Mouse (Mus musculus): ENCODE results near the gene Camta1. TPM values are rescaled to one million over a fixed set of nuclear protein-coding genes. Genes with fewer than 3 reads are reported as not detected.

The Camta1 gene
- polyA plus RNA-seq (2014; fragmentation: Illumina TruSeq; extraction: RNeasy Lipid Tissue Mini Kit (QIAGEN cat#74804); ENCODE audit: low read depth, low replicate concordance): 173 TPM

GRCm38 (mm10) chr4:151861806-151862739 is at the start of gene Camta1:
TSS of gene Camta1 (minus strand) at chr4:151861876.

DNA sequence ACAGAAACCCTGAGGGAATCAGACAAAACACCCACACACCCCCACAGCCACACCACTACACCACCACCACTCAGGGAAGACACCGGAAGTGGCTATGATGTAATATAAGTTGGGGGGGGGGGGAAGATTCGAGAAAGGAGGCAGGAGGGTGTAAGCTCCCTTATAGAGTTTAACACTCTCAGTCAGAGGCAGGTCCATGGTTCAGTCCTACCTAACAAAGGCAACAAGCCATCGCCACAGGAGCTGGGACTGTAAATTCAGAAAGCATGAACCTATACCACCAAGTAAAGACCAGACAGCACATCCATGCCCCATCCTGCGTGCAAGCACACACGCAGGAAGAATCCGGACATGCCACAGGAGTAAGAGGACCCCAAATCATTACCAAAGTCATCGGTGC is 772.4 kb downstream of the Camta1 start, which contains the start of gene Gm13090:
Gene Gm13090 (plus strand): TSS at position 301 of the 400 bp plus-strand sequence.

DNA sequence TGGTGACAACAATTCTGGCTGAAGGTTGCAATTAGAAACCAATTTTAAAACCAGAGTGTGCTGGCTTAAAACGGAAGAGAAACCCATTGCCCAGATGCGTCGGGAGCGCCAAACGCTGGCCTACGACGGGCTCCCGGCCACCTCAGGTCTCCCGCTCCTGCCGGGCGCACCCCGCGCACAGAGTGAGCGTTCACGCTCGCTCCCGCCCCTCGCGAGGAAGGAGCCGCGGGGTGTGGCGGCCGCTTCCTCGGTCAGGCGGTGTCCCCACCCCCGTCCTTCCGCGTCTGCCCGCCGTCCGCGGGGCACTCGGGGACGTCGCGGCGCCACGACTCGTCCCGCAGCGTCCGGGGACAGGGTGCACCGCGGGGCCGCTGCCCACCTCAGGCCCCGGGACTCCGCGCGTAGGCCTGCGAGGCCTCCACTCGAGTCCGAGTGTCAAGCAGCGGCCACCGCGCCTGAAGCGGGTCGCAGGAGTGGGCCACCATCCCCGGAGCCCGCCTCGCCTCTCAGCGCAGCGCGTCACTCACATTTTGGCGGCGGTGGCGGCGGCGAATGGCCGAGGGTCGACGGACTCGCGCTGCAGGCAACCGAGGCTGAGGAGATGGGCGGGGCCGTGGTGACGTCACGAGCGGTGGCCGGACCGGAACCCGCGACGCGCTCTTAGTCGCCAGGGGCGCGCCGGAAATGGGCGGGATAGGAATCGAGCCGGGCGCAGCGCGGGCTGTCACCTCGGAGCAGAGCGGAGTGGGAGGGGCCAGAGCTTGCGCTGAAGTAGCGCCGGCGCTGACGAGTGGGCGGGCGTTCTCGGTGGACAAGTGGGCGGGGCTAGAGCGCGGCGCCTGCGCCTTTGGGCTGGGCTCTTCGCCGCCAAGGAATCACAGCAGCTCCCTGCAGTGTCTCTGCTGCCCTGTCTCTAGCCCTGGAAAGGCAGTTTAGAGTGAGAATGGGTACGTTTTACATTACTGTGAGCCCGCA is 804.0 kb downstream of the Camta1 start, which contains the start of gene Vamp3:
Gene Vamp3 (minus strand): TSS at position 617 of the 975 bp plus-strand sequence.

DNA sequence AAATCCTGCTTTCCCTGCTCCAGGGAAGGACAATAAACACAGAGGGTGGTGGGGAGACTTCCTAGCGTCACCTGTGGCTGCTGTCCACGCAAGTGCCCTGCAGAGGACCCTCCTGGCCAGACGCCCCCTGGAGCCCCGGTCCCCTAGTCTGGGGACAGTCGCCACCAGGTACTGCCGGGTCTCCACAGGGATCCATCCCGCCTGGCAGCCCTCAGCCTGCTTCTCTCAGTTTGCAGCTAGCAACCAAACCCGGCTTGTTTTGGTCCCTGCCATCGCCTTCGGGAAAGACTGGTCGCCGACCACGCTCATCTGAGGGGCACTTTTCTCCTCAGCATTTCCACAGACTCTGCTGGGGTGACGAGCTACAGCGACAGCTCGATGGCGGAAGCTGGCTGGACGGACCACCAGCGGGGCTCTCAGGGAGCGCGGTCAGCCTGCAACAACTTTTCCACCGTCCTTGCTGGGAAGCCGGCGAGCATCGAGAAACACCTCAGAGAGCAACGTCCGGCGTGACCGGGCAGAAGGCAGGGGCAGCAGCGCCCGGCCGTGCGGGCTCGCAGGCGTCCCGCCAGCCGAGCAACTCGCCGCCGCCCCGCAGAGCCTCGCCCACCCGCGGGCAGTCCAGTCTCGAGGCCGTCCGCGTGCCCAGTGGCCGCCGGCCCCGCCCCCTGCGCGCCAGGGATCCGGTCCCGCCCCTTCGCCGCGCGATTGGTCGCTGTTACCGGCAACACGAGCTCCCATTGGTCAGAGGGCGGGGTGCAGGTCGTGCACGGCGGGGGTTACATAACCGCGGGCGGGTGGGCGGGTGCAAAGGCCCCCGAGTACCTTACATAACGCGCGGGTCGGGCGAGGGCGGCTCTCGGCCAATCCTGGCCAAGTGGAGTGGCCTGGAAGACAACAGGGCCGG is 817.4 kb downstream of the Camta1 start, which contains the start of gene Per3:
Gene Per3 (minus strand): TSS at position 629 of the 907 bp plus-strand sequence.

DNA sequence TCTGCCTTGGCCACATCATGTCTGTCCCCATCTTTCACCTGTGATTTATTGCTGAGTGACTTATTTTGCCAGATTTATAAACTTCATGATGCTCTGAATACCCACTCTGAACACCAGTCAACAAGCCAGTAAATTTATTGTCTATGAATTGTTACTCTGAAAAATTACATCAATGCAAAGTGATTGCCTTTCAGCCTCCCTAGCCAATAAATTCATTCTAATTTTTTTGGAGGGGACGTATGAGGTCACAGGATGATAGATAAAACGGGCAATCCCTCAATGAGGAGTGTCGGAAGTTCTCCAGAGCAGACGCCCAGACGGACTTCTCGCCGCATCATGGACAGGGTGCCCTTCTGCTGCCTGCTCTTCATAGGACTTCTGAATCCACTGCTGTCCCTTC is 864.9 kb downstream of the Camta1 start, which contains the start of gene Uts2:
Gene Uts2 (plus strand): TSS at position 301 of the 400 bp plus-strand sequence.

DNA sequence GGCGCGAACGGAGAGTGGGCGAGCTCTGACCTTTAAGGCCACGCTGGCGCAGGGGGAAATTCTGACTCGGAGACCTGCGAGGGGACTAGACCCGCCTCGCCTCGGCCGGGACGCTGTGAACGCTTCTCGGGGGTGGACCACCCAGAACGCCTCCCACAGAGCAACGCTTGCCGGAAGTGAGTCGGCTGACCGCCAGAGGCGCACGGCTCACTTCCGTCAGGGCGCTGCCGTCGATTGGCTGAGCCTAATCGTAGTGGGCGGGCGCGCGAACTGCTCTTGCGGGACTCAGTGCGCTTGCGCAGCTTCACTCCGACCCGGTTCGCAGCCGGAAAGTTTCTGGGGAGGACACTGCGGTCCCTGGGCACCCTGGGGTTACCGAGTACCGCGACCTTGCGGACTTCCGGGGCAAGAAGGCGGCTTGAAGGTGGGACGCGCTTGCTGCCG is 947.4 kb downstream of the Camta1 start, which contains the start of the genes Park7 and Tnfrsf9:
Gene Park7 (minus strand): TSS at position 148 of the 444 bp plus-strand sequence.
Gene Tnfrsf9 (plus strand): TSS at position 273 of the 444 bp plus-strand sequence.

Other genes starting within 250 kb of the Camta1 start
- 47.2 TPM for gene Dnajc11, start 71.8 kb upstream of the Camta1 start, polyA plus RNA-seq (2014; fragmentation: Illumina TruSeq; extraction: RNeasy Lipid Tissue Mini Kit (QIAGEN cat#74804); ENCODE audit: low read depth, low replicate concordance)
- 21.9 TPM for gene Thap3, start 127.1 kb upstream of the Camta1 start, polyA plus RNA-seq (2014; fragmentation: Illumina TruSeq; extraction: RNeasy Lipid Tissue Mini Kit (QIAGEN cat#74804); ENCODE audit: low read depth, low replicate concordance)
- gene Phf13, start 134.4 kb upstream of the Camta1 start, polyA plus RNA-seq (2014; fragmentation: Illumina TruSeq; extraction: RNeasy Lipid Tissue Mini Kit (QIAGEN cat#74804); ENCODE audit: low read depth, low replicate concordance): 4.6 TPM
- gene Klhl21, start 146.9 kb upstream of the Camta1 start, polyA plus RNA-seq (2014; fragmentation: Illumina TruSeq; extraction: RNeasy Lipid Tissue Mini Kit (QIAGEN cat#74804); ENCODE audit: low read depth, low replicate concordance): 52.0 TPM
- 7.9 TPM for gene Zbtb48, start 165.8 kb upstream of the Camta1 start, polyA plus RNA-seq (2014; fragmentation: Illumina TruSeq; extraction: RNeasy Lipid Tissue Mini Kit (QIAGEN cat#74804); ENCODE audit: low read depth, low replicate concordance)
- gene Tas1r1, start 176.7 kb upstream of the Camta1 start, polyA plus RNA-seq (2014; fragmentation: Illumina TruSeq; extraction: RNeasy Lipid Tissue Mini Kit (QIAGEN cat#74804); ENCODE audit: low read depth, low replicate concordance): not detected
- 8.8 TPM for gene Nol9, start 177.4 kb upstream of the Camta1 start, polyA plus RNA-seq (2014; fragmentation: Illumina TruSeq; extraction: RNeasy Lipid Tissue Mini Kit (QIAGEN cat#74804); ENCODE audit: low read depth, low replicate concordance)
- 13.4 TPM for gene Plekhg5, start 210.6 kb upstream of the Camta1 start, polyA plus RNA-seq (2014; fragmentation: Illumina TruSeq; extraction: RNeasy Lipid Tissue Mini Kit (QIAGEN cat#74804); ENCODE audit: low read depth, low replicate concordance)

Data from heart, adult 10 weeks (tissue).